Mouse (Mus musculus): ENCODE data around the gene Abhd13.

GRCm38 (mm10) chr8:10004115-10004514 is 26.6 kb downstream of the Abhd13 start:
- TF ChIP-seq ZNF384 (IDR thresholded peaks at IDR 0.05; ENCODE audit: low read depth, low read length) (no peak), ZC3H11A (IDR thresholded peaks at IDR 0.05; ENCODE audit: borderline replicate concordance, low read depth, low read length) (no peak), CHD2 (IDR thresholded peaks at IDR 0.05; ENCODE audit: low read depth, low read length) (no peak), HCFC1 (IDR thresholded peaks at IDR 0.05; ENCODE audit: borderline replicate concordance, insufficient read depth, low read length) (no peak)
